Comparison of ENCODE assay signal across 15 mouse cellular contexts in genomic region chr15:84224779-84225178, GRCm38 (mm10). TPM values are rescaled to one million over a fixed set of nuclear protein-coding genes. Genes with fewer than 3 reads are reported as not detected.
DNase-seq lines count a peak whose midpoint lies in the region; ATAC-seq and TF ChIP-seq lines count a peak whose summit lies in the region.
"Had no signal": no experiment of that assay in that cellular context is flagged by ENCODE, and none has a peak within 500 bp of the region (broad histone marks: within the 10 kb centered on the region; RNA-seq: fewer than 3 reads in every experiment).

No protein-coding gene starts in this region.

- no peak for TF ChIP-seq POLR2A in myocyte (IDR thresholded peaks at IDR 0.05; ENCODE audit: insufficient read length, low read depth)

- peak; percentile 51 for TF ChIP-seq CTCF in layer of hippocampus, adult 2 months (conservative IDR thresholded peaks at IDR 0.05)

- H3K4me1 ChIP-seq in forebrain, embryonic 13.5 days: peaks cover 37% of the 10 kb centered on the region
- peaks cover 8% of the 10 kb centered on the region; the same call in 1 of the 2 replicates for H3K4me1 ChIP-seq in forebrain, embryonic 10.5 days
- 0 out of 2 replicates have a peak, but pooled peaks cover 4% of the 10 kb centered on the region for H3K4me1 ChIP-seq in embryonic facial prominence, embryonic 14.5 days (ENCODE audit: control insufficient read depth, insufficient read depth, low read length)
- H3K4me1 ChIP-seq: stomach, embryonic 15.5 days had no signal

- H3ac ChIP-seq in myocyte (ENCODE audit: control insufficient read depth, insufficient read length): no peak overlapping the region

- no peak overlapping the region for H3K4me2 ChIP-seq in forebrain, embryonic 13.5 days
- H3K4me2 ChIP-seq in embryonic facial prominence, embryonic 14.5 days (ENCODE audit: low read depth, low read length): 0 out of 2 replicates have a peak overlapping the region, but pooled peaks have one; percentile 10
- peak overlapping the region; percentile 35 for H3K4me2 ChIP-seq in myocyte (ENCODE audit: low read depth)
- H3K4me2 ChIP-seq: heart, embryonic 12.5 days; stomach, embryonic 15.5 days had no signal

- WGBS in forebrain, embryonic 13.5 days: 48% methylated on average over 10 of the region's 10 CpGs
- 57% methylated on average over 10 of the region's 10 CpGs for WGBS in forebrain, embryonic 10.5 days
- WGBS in embryonic facial prominence, embryonic 14.5 days: 16% methylated on average over 10 of the region's 10 CpGs

- no peak for DNase-seq in forebrain, embryonic 10.5 days (ENCODE audit: extremely low spot score, low spot score)
- no peak for DNase-seq in layer of hippocampus, adult 2 months (ENCODE audit: low spot score in 2 of 2)
- DNase-seq in layer of hippocampus, postnatal 10 days (ENCODE audit: low spot score in 2 of 2): no peak
- DNase-seq in embryonic facial prominence, embryonic 14.5 days (ENCODE audit: low spot score): peak; percentile 89
- no peak for DNase-seq in frontal cortex, postnatal 36 days (ENCODE audit: low spot score in 2 of 2)
- no peak for DNase-seq in ovary, postnatal 36 days (ENCODE audit: low spot score)
- DNase-seq: cerebellum, adult 18-20 months; gastrocnemius, postnatal 25 days; lung, adult 18-20 months; retina, postnatal 1 day; thymus, postnatal 14 days had no signal

- H3K79me2 ChIP-seq in myocyte (ENCODE audit: control insufficient read depth, insufficient read depth): no peaks in the 10 kb centered on the region

- no peak overlapping the region for H3K9ac ChIP-seq in forebrain, embryonic 13.5 days
- H3K9ac ChIP-seq in embryonic facial prominence, embryonic 14.5 days (ENCODE audit: low read depth, low read length): no peak overlapping the region
- H3K9ac ChIP-seq: heart, embryonic 12.5 days; stomach, embryonic 15.5 days had no signal

- H3K36me3 ChIP-seq in forebrain, embryonic 13.5 days (ENCODE audit: poor library complexity, severe bottlenecking): no peaks in the 10 kb centered on the region
- H3K36me3 ChIP-seq in forebrain, embryonic 10.5 days (replicated peaks): no peaks in the 10 kb centered on the region
- no peaks in the 10 kb centered on the region for H3K36me3 ChIP-seq in embryonic facial prominence, embryonic 14.5 days (ENCODE audit: control insufficient read depth, insufficient read depth, low read length)
- H3K36me3 ChIP-seq in myocyte (ENCODE audit: control insufficient read depth, insufficient read depth): no peaks in the 10 kb centered on the region
- H3K36me3 ChIP-seq: heart, embryonic 12.5 days; stomach, embryonic 15.5 days had no signal

- peaks cover 3% of the 10 kb centered on the region; the same call in 1 of the 2 replicates for H3K27me3 ChIP-seq in forebrain, embryonic 13.5 days
- H3K27me3 ChIP-seq in forebrain, embryonic 10.5 days (ENCODE audit: poor library complexity, severe bottlenecking): peaks cover 27% of the 10 kb centered on the region
- H3K27me3 ChIP-seq in embryonic facial prominence, embryonic 14.5 days (replicated peaks; ENCODE audit: control insufficient read depth, insufficient read depth, low read length): no peaks in the 10 kb centered on the region
- no peaks in the 10 kb centered on the region for H3K27me3 ChIP-seq in myocyte (ENCODE audit: control insufficient read depth, insufficient read depth, insufficient read length)
- H3K27me3 ChIP-seq: heart, embryonic 12.5 days; stomach, embryonic 15.5 days had no signal

- no peak overlapping the region for H3K4me3 ChIP-seq in forebrain, embryonic 13.5 days
- no peak overlapping the region for H3K4me3 ChIP-seq in forebrain, embryonic 10.5 days
- no peak overlapping the region for H3K4me3 ChIP-seq in layer of hippocampus, adult 2 months
- no peak overlapping the region for H3K4me3 ChIP-seq in embryonic facial prominence, embryonic 14.5 days (ENCODE audit: low read depth, low read length)
- no peak overlapping the region for H3K4me3 ChIP-seq in myocyte
- H3K4me3 ChIP-seq: heart, embryonic 12.5 days; stomach, embryonic 15.5 days had no signal

- no peak for ATAC-seq in forebrain, embryonic 13.5 days
- ATAC-seq in embryonic facial prominence, embryonic 14.5 days (ENCODE audit: low read depth): peak; percentile 73

- H3K27ac ChIP-seq in forebrain, embryonic 13.5 days: peak overlapping the region; percentile 32; the same call in 1 of the 2 replicates
- no peak overlapping the region for H3K27ac ChIP-seq in forebrain, embryonic 10.5 days
- no peak overlapping the region for H3K27ac ChIP-seq in layer of hippocampus, adult 2 months
- H3K27ac ChIP-seq in embryonic facial prominence, embryonic 14.5 days (replicated peaks; ENCODE audit: low read depth, low read length): no peak overlapping the region
- H3K27ac ChIP-seq: stomach, embryonic 15.5 days had no signal

- no peaks in the 10 kb centered on the region for H3K9me3 ChIP-seq in forebrain, embryonic 13.5 days (replicated peaks)
- H3K9me3 ChIP-seq in forebrain, embryonic 10.5 days: no peaks in the 10 kb centered on the region; the same call in 1 of the 2 replicates
- no peaks in the 10 kb centered on the region for H3K9me3 ChIP-seq in embryonic facial prominence, embryonic 14.5 days (ENCODE audit: control insufficient read depth, low read length)
- H3K9me3 ChIP-seq: heart, embryonic 12.5 days; stomach, embryonic 15.5 days had no signal

TF ChIP-seq in myocyte, 11 proteins besides CTCF, POLR2A, EP300 and RAD21:
- TF ChIP-seq E2F4 (IDR thresholded peaks at IDR 0.05; ENCODE audit: insufficient read depth) (no peak), REST (IDR thresholded peaks at IDR 0.05; ENCODE audit: insufficient read depth, insufficient read length) (no peak), CEBPB (IDR thresholded peaks at IDR 0.05; ENCODE audit: insufficient read depth, poor library complexity, severe bottlenecking) (no peak), MAX (IDR thresholded peaks at IDR 0.05; ENCODE audit: low read depth) (no peak), TCF3 (IDR thresholded peaks at IDR 0.05; ENCODE audit: insufficient read length, low read depth) (no peak), POLR2AphosphoS2 (IDR thresholded peaks at IDR 0.05; ENCODE audit: insufficient read length, low read depth) (no peak), MYOD1 (IDR thresholded peaks at IDR 0.05; ENCODE audit: control insufficient read depth in 1 of 3, insufficient read length in 2 of 3, low read depth in 2 of 3) (no peak), MYOG (IDR thresholded peaks at IDR 0.05; ENCODE audit: control insufficient read depth in 1 of 3, insufficient read depth in 1 of 3, insufficient read length in 2 of 3, low read depth in 2 of 3) (no peak), SRF (IDR thresholded peaks at IDR 0.05; ENCODE audit: control insufficient read depth, insufficient read length, low read depth) (no peak), TCF12 (IDR thresholded peaks at IDR 0.05; ENCODE audit: insufficient read depth, poor library complexity, severe bottlenecking) (no peak), USF1 (IDR thresholded peaks at IDR 0.05; ENCODE audit: low read depth) (no peak)
TF ChIP-seq in myocyte: peak in this region for 0.

RNA-seq across cellular contexts. Expression of gene Parvb, which starts 7.1 kb away (rescaled TPM):
- 2.1 and 2.6 TPM in 2 replicates for polyA plus RNA-seq in forebrain, embryonic 13.5 days (2015; fragmentation: Nextera tagmentation; extraction: Ambion mirVana)
- 3.3 and 4.4 TPM in 2 replicates for polyA plus RNA-seq in forebrain, embryonic 10.5 days (2016; fragmentation: Nextera tagmentation; extraction: Ambion mirVana)
- 10 to 100 TPM; 29.9 to 34.0 TPM for total RNA-seq in layer of hippocampus, adult 2 months (2021)
- 10 to 100 TPM; 37.2 TPM for total RNA-seq in layer of hippocampus, postnatal 10 days (2021)
- polyA plus RNA-seq in embryonic facial prominence, embryonic 14.5 days (2014; fragmentation: Nextera tagmentation; extraction: Ambion mirVana): 5.0 and 7.8 TPM in 2 replicates
- polyA plus RNA-seq in myocyte (2012; fragmentation: generic; extraction: Trizol): 86.2 TPM

RNA-seq across cellular contexts. Expression of gene Samm50, which starts 32.7 kb away (rescaled TPM):
- polyA plus RNA-seq in forebrain, embryonic 13.5 days (2015; fragmentation: Nextera tagmentation; extraction: Ambion mirVana): 84.4 and 91.5 TPM in 2 replicates
- polyA plus RNA-seq in forebrain, embryonic 10.5 days (2016; fragmentation: Nextera tagmentation; extraction: Ambion mirVana): 112 and 113 TPM in 2 replicates
- total RNA-seq in layer of hippocampus, adult 2 months (2021): 100 to 1,000 TPM in 1 of 2 experiments, 10 to 100 TPM in 1; 93.6 to 102 TPM
- 10 to 100 TPM; 83.6 to 99.0 TPM for total RNA-seq in layer of hippocampus, postnatal 10 days (2021)
- polyA plus RNA-seq in embryonic facial prominence, embryonic 14.5 days (2014; fragmentation: Nextera tagmentation; extraction: Ambion mirVana): 71.1 and 74.0 TPM in 2 replicates
- 116 TPM for polyA plus RNA-seq in myocyte (2012; fragmentation: generic; extraction: Trizol)

RNA-seq across cellular contexts. Expression of gene Pnpla3, which starts 57.1 kb away (rescaled TPM):
- 2.8 and 3.1 TPM in 2 replicates for polyA plus RNA-seq in forebrain, embryonic 13.5 days (2015; fragmentation: Nextera tagmentation; extraction: Ambion mirVana)
- polyA plus RNA-seq in forebrain, embryonic 10.5 days (2016; fragmentation: Nextera tagmentation; extraction: Ambion mirVana): 1.5 and 1.8 TPM in 2 replicates
- total RNA-seq in layer of hippocampus, adult 2 months (2021): 1 to 10 TPM; 7.3 to 8.1 TPM
- 10 to 100 TPM; 10.6 to 11.0 TPM for total RNA-seq in layer of hippocampus, postnatal 10 days (2021)
- 0.89 and 1.1 TPM in 2 replicates for polyA plus RNA-seq in embryonic facial prominence, embryonic 14.5 days (2014; fragmentation: Nextera tagmentation; extraction: Ambion mirVana)
- 0.23 TPM for polyA plus RNA-seq in myocyte (2012; fragmentation: generic; extraction: Trizol)
